Mouse (Mus musculus): ENCODE measurements at regions not wholly inside any gene's neighbourhood (a gene's known extent, or its start where the extent isn't known, plus 50 kb on each side); places are given as distances from the start of the nearest gene placed in this dataset.

DNA sequence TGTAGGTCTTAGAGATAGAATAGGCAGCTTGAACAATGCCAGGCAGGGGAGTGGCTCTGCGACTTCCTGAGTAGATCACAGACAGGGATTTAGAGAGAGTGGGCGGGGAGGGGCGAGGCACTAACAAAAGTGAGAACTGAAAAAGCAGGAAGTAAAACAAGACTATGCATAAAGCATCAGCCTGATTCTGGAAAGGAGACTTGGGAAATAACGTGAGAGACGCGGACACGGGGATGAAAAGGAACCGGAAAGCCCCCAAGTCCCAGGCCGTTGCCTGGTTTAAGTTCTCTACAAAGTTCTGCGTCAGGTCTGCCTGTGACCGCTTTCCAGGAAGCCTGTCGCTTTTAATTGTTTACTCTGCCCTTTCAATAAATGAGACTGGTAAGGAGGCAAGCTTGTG, 86.3 kb downstream of the D16Ertd472e start:
- TF ChIP-seq HCFC1 (IDR thresholded peaks at IDR 0.05; ENCODE audit: borderline replicate concordance, insufficient read depth, low read length) (no peak), CHD2 (IDR thresholded peaks at IDR 0.05; ENCODE audit: low read depth, low read length) (no peak), ZC3H11A (IDR thresholded peaks at IDR 0.05; ENCODE audit: borderline replicate concordance, low read depth, low read length) (no peak)

All from ES-E14 (cell line).